Mouse (Mus musculus) kidney, postnatal 4 days (tissue): ENCODE data around the gene Timp3.

Source experiments
- DNase-seq, 2 experiments: peaks; one replicate each; pipeline ENCODE4 v3.0.0; 2021; ENCODE audit warnings: mixed read lengths in 2 of 2

Gene Timp3

DNA sequence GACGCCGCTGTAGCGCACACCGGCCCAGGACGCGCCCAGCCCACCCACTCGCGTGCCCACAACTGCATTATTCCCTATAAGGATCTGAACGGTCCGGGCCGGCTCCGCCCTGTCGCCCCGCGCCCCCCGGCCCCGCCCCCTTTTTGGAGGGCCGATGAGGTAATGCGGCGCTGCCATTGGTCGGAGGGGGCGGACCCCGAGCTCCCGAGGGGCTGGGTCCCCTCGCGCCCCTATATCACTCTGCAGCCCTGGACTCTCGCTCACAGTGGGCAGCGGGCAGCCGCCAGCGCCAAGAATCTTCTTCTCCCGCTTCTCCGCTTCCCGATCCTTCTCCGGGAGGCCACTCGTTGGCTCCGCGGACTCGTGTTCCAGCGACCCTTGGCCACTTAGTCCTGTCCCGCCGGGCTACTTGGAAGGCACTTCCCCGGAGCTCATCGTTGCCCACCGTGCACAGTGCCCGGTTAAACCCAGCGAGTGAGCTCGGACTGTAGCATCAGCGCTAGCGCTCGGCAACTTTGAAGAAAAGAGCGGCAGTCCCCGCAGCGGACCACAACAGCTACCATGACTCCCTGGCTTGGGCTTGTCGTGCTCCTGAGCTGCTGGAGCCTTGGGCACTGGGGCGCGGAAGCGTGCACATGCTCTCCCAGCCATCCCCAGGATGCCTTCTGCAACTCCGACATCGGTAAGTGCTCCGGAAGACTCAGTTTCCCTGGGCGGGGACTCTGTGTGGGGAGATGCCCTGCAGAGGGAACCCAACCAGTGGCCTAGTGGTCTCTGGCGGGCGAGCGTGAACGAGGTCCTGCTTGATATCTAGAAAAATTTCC lies at the start of gene Timp3:
Gene Timp3 (plus strand): TSS at position 80 of the 824 bp plus-strand sequence.
- DNase-seq, result peak; percentile 90 to 93

DNA sequence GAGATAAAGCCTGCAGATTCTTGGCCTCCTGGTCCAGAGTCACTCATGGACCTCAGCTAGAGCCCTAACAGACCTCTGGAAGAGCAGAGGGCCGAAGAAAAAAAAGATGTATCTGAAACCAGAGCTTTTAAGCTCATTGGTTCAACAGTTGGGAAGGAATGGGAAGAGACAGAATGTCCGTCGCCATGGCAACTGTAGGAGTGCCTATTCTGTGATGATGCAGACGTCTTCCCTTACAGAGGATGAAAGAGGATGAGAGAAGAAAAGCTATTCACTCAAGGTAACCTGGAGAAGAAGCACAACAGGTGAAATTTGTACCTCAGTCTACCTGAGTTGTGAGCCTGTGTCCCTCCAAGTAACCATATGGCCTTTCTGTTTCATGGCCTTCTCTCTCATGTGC lies 44.0 kb upstream of the Timp3 start:
- no peak for DNase-seq

GRCm38 (mm10) chr10:86257045-86257444 lies 43.1 kb upstream of the Timp3 start:
- DNase-seq, result no peak

GRCm38 (mm10) chr10:86258046-86258445 lies 42.1 kb upstream of the Timp3 start:
- no peak for DNase-seq

DNA sequence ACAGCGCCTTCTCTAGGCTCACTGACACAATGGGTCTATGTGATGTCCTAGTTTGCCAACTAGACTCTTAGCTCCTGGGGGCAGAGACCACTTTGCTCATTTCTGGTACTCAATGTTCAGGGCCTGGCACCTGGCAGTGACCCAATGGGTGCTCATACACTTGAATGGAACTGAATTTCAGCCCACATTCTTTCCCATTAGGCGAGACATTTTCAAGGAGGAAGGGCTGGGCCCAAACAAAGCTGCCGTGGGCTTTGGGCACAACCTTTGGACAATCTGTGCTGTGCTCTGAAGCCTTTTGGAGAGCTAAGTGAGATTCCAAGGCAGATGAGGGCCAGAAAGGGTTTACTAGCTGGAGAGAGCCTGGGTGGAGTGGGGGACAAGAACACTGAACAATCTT lies 41.2 kb upstream of the Timp3 start:
- no peak for DNase-seq

DNA sequence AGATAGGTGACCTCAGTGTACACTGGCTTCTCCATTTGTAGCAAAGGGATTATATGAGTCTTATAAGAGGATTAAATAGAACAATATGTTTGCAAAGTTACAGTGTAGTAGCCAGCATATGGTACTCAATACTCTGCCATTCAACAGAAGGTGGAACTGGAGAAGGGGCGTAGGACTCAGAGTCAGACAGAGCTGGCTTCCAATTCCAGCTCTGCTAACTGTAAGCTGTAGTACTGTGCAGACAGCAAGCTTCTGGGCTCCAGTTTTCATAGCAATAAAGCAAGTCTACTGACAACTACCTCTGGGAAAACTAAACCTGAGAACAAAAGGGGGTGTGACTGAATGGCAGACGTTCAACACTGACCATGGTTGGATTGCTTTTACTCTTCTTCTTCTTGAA lies 38.4 kb upstream of the Timp3 start:
- DNase-seq, result no peak

DNA sequence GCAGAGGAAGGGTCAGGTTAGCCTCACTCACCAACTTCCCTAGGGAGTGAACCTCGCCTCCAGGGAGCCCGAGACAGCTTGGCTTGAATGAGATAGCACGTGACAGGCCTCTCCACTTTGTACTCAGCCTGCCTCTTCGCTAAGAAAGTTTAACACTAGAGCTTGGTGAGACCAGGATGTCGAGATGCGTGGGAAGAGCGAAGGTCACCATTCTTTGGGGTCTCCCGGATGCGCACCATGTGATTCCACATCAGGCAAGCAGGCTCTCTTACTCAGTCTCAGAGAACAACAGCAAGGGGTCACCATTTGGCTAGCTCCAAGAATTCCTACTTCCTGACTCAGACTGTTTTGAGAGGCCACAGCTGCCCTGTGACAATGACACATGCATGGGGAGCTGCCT lies 35.6 kb upstream of the Timp3 start:
- DNase-seq, result peak; percentile 51 to 66

GRCm38 (mm10) chr10:86270254-86270653 lies 29.9 kb upstream of the Timp3 start:
- no peak for DNase-seq

DNA sequence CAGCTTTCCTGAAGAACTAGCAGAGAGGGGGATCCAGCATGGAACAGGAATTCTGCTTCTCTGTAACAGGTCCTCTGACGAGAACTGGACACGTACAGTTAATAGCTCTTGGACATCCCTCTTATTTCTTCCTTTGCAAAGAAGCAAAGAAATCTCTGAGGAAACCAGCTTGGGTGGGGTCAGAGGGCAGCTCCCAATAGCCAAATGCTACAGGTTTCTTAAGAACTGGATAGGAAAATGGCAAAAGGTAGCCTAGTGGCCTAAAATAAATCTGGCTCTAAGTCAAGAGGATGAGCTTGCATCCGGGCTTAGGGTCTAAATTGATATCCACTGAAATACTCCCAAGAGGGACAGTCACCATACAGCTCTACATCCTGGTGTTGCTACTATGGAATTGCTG lies 27.3 kb upstream of the Timp3 start:
- DNase-seq, result no peak

- peak; percentile 66 to 76 for DNase-seq
These were observed 26.6 kb upstream of the Timp3 start for GRCm38 (mm10) chr10:86273410-86274191.

GRCm38 (mm10) chr10:86275585-86275984 lies 24.6 kb upstream of the Timp3 start:
- DNase-seq, result no peak

DNA sequence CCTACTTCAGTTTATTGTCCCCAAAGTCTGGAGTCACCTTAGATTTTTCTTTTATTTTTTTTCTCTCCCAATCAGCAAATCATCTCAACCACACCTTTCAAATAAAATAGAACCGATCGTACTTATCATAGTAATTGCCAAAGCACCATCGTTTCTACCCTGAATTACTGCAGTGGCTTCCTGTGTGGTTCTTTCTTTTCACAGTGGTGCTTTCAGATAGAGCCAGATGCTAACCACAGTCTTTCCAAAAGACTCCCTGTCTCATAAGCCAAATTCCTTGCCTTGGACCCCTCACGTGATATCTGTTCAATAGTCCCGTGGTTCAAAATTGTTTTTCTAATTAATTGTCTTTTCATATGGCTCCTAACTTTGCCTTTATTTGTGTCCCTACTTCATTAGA lies 22.8 kb upstream of the Timp3 start:
- DNase-seq, result no peak

GRCm38 (mm10) chr10:86278481-86278880 lies 21.7 kb upstream of the Timp3 start:
- DNase-seq, result no peak

DNA sequence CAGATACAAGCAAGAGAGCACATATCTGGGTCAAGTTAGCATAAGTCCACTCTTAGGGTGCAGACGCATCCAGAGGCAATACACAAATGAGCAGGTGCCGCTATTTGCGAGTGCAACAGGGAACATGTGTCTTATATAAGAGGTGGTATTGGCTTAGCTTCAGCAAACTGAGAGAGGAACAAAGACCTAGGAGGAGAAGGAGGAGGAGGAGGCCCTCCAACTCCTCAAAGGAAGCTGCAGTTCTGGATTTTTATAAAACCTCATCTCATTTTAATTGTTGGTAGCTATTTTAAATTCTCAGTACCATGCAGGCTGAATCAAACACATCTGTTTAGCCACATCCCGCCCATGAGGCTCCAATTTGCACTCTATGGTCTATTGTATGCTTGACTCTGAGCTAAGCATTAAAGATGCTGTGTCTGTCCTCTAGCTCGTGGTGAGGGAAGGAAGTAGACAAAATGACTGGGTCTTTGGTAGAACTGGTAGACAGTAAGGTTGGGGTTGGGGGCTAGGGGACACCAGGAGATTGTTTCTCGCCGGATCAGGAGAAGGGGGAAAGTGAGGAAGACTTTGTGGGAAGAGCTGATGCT lies 20.5 kb upstream of the Timp3 start:
- no peak for DNase-seq

DNA sequence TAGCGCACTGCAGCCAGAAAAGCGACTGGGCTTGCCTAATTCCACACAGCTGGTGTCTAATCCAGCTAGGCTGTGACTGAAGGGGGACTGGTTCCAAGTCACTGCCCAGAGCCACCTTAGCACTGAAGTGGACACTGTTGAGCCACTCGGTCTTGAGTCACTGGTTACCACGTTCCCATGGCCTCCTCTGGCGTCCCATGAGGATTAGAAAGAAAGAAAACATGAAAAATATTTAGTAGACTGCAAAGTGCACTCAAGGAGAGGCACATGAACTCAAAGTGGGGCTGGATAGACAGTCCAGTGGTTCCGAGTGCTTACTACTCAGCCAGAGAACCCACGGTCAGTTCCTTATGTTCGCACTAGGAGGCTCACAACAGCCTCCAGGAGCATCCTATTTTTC lies 18.9 kb upstream of the Timp3 start:
- DNase-seq, result no peak

GRCm38 (mm10) chr10:86286508-86286907 lies 13.7 kb upstream of the Timp3 start:
- DNase-seq, result no peak

DNA sequence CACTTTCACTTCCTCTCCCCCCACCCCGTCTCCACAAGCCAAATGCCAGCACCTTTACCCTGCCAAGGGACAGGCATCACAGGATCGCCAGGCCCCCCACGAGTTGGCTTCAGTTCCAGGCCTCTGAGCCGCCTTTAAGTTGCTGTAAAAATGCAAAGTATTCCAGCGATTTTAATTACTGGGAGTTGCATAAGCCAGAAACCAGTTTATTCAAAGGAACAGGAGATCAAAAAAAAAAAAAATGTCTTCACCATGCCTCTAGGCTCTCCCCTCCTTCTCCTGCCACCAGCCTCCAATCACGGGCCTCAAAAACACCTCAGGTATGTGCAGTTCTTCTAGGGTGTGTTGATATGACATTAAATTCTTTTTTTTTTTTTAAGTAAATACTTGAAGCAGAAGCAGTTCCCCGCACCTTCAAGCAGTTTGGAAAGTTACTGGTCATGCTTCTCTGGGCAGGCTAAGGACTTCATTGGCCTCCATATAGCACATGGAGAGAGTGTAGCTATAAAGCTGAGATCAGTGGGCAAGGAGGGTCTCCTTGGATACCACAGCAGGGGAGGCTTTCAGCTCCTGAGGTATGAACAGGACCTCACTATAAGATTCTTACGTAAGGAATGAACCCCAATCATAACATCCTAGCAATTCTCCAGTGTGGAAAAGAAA lies 9.9 kb upstream of the Timp3 start:
- DNase-seq, result peak; percentile 72 to 76

DNA sequence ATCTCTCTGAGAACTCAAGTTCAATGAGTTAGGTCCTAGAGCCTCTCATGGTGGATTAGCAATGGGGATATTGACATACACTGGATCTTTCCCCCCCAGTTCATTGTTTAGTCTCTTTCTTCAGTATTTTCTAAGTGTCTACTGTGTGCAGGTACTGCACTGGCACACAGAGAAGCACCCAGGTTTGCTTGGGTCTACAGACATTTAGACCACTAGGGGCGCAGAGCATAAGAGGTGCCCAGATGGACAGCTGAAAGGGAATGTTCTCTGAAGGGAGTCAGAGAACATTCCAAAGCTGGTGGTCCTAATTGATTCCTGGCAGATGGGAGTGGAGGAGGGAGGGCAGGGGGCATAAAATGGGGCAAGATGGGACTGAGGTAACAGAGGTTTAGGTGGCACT lies 6.3 kb upstream of the Timp3 start:
- peak in 1 of 2 experiments; percentile 30 for DNase-seq

GRCm38 (mm10) chr10:86294599-86295365 lies 5.4 kb upstream of the Timp3 start:
- peak in 1 of 2 experiments; percentile 63 for DNase-seq

- no peak for DNase-seq
These were observed 4.6 kb upstream of the Timp3 start for GRCm38 (mm10) chr10:86295454-86296098.

DNA sequence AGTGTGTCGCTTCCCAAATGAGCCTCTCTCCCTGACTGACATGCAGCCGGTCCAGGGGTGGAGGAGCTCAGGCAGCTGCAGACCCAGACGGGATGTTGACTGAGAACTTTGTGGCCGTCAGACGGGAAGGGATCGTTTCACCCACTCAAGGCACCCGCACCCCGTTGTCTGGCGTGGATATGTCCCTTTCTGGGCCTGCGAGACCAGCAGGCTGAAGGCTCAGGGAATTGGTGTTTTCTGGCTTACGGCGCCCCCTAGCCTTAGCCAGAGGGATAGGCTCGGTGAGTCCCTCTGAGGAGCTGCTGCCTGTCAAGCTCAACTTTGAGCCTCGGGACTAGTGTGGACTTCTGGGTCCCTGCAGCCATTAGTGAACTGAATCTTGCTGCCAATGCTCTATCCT lies 4.1 kb upstream of the Timp3 start:
- peak; percentile 83 to 88 for DNase-seq

GRCm38 (mm10) chr10:86297307-86297706 lies 2.9 kb upstream of the Timp3 start:
- no peak for DNase-seq
